Mouse (Mus musculus): ENCODE measurements around the gene Trim65.

DNA sequence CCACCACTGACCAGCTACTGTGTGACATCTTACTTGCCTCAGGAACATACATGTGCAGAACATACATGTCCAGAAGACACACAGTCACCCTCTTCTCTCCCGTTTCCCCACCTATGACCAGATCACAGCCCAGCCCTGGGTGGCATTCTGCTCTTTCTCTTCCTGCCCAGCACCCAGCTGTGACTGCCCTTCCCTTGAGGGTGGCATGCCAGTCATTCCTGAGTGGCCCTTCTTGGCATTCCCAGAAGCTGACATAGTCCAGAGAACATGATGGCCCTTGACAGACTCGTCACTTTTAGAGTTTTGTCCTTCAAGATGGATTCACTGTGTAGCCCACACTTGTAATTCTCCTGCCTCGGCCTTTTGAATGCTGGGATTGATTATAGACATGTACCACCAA lies 58.3 kb downstream of the Trim65 start:
- TF ChIP-seq CTCF (IDR thresholded peaks at IDR 0.05; ENCODE audit: low read depth) (no peak), EP300 (optimal IDR thresholded peaks at IDR 0.05) (no peak)

Measured in stomach, postnatal 0 days (tissue).